Mouse (Mus musculus) liver, postnatal 0 days (tissue): ENCODE results near the gene Man1a2. TPM values are rescaled to one million over a fixed set of nuclear protein-coding genes. Genes with fewer than 3 reads are reported as not detected.

Experiments used
- ATAC-seq: fragments of 200-750 bp; cut with Nextera tagmentation; 2 replicates; pipeline ENCODE4 v1.8.0; 2017; ENCODE audit warnings: mild to moderate bottlenecking, moderate library complexity
- DNase-seq: peaks from one replicate; pipeline ENCODE4 v3.0.0-alpha.2; 2016
- H3K27ac ChIP-seq: fragments of 300-500 bp; sonication (generic); 2 replicates; pipeline ENCODE4 v1.5.1; 2014; ENCODE audit warnings: antibody characterized with exemption, moderate library complexity, mild to moderate bottlenecking, low read depth
- H3K27me3 ChIP-seq: fragments of 300-500 bp; sonication (generic); 2 replicates; pipeline ENCODE4 v1.6.1; 2014; ENCODE audit warnings: low read length, control low read depth, mixed read lengths; ENCODE audit not compliant: insufficient read depth
- H3K36me3 ChIP-seq: fragments of 300-500 bp; sonication (generic); replicated peaks from 2 replicates; pipeline ENCODE4 v1.6.1; 2014; ENCODE audit warnings: mild to moderate bottlenecking, control low read depth, low read length, moderate library complexity, mixed read lengths; ENCODE audit not compliant: insufficient read depth
- H3K4me1 ChIP-seq: fragments of 300-500 bp; sonication (generic); 2 replicates; pipeline ENCODE4 v1.6.1; 2014; ENCODE audit warnings: antibody characterized with exemption, mild to moderate bottlenecking, control low read depth; ENCODE audit not compliant: insufficient read depth
- H3K4me2 ChIP-seq: fragments of 300-500 bp; sonication (generic); 2 replicates; pipeline ENCODE4 v1.6.1; 2014; ENCODE audit warnings: low read depth, mild to moderate bottlenecking, low read length, moderate library complexity, mixed read lengths
- H3K4me3 ChIP-seq: fragments of 300-500 bp; sonication (generic); 2 replicates; pipeline ENCODE4 v1.5.1; 2014; ENCODE audit warnings: low read depth, low read length
- H3K9ac ChIP-seq: fragments of 300-500 bp; sonication (generic); replicated peaks from 2 replicates; pipeline ENCODE4 v1.6.1; 2014; ENCODE audit warnings: mild to moderate bottlenecking, moderate library complexity
- H3K9me3 ChIP-seq: fragments of 300-500 bp; sonication (generic); 2 replicates; pipeline ENCODE4 v1.6.1; 2016; ENCODE audit warnings: mild to moderate bottlenecking, control low read depth, low read length, mixed read lengths
- CTCF ChIP-seq: sonication (generic); IDR thresholded peaks from 2 replicates; pipeline ENCODE4 v1.5.1; 2016; ENCODE audit warnings: antibody characterized with exemption, low read depth
- EP300 ChIP-seq: IDR thresholded peaks from 2 replicates; pipeline ENCODE4 v1.6.1; 2016; ENCODE audit warnings: antibody characterized with exemption, low read depth, mild to moderate bottlenecking
- WGBS: fragments of 180-500 bp; shearing (Covaris S2); extraction: QIAGEN DNeasy Blood & Tissue Kit; methylation state at CpG from one replicate; pipeline ENCODE4 v1.1.7; 2014; ENCODE audit not compliant: insufficient replicate concordance; 5-methylcytosine and 5-hydroxymethylcytosine counted together
- polyA plus RNA-seq: library from polyadenylated mRNA; unstranded; fragments of >200 nt; fragmentation: Nextera tagmentation; extraction: Ambion mirVana; gene quantifications from 2 replicates; pipeline ENCODE4 v1.2.1, GENCODE M21; 2015

Man1a2 gene
- polyA plus RNA-seq, 1 experiment from 2014 or later, result 40.4 TPM

DNA sequence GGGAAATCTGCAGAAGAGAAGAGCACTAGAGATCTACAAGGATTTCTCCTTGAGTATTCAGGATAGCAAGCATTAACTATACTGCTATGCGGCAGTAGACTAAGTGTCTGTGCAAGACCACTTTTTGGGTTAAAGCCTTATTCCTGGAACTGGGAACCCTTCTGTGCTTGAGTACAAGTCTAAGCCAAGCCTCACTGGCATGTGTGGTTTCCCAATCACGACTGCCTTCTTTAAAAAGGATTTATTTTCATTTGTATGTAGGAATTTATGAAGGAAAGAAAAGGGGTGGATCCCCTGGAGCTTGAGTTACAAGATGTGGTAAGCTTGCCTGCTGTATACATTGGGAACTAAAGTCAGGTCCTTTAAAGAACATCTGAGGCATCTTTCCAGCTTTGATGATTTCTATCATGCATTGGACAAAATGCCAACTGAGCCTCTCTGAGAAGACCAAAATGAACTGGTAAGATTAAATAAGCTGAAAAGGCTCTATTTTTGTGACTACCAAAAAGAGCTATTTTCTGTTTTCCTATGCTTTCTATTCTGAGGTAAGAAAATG, 86.0 kb downstream of the Man1a2 start:
- Histone ChIP-seq H3K36me3 (no peaks in the 10 kb centered on the region; the same call in 1 of the 2 replicates), H3K4me1 (no peaks in the 10 kb centered on the region), H3K27ac (no peak overlapping the region), H3K9me3 (no peaks in the 10 kb centered on the region), H3K9ac (no peak overlapping the region), H3K4me2 (no peak overlapping the region), H3K27me3 (no peaks in the 10 kb centered on the region), H3K4me3 (no peak overlapping the region)
- no peak for DNase-seq
- WGBS, result 88% methylated on average over 2 of the region's 2 CpGs
- ATAC-seq, result no peak
- no peak for TF ChIP-seq CTCF
- TF ChIP-seq EP300, result no peak

DNA sequence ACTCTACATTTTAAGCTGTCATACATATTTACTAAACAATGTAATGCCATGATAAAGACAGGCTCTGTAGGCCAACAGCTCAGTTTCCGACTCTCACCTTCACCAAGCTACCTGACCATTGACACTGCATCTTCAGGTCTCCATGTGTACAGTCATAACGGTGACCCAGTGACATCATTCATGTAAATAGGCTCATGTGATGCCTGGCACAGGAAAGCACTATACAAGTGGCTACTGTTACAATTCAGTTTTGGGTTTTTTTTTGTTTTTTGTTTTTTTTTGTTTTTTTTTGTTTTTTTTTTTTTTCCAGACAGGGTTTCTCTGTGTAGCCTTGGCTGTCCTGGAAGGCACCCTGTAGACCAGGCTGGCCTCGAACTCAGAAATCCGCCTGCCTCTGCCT, 94.2 kb downstream of the Man1a2 start:
- Histone ChIP-seq H3K9me3 (no peaks in the 10 kb centered on the region), H3K4me2 (no peak overlapping the region), H3K4me1 (no peaks in the 10 kb centered on the region), H3K36me3 (peaks cover 3% of the 10 kb centered on the region; the same call in 1 of the 2 replicates), H3K4me3 (no peak overlapping the region), H3K9ac (no peak overlapping the region), H3K27ac (no peak overlapping the region), H3K27me3 (no peaks in the 10 kb centered on the region)
- DNase-seq, result no peak
- 88% methylated on average over 4 of the region's 4 CpGs for WGBS
- ATAC-seq, result no peak
- TF ChIP-seq CTCF (no peak), EP300 (no peak)

DNA sequence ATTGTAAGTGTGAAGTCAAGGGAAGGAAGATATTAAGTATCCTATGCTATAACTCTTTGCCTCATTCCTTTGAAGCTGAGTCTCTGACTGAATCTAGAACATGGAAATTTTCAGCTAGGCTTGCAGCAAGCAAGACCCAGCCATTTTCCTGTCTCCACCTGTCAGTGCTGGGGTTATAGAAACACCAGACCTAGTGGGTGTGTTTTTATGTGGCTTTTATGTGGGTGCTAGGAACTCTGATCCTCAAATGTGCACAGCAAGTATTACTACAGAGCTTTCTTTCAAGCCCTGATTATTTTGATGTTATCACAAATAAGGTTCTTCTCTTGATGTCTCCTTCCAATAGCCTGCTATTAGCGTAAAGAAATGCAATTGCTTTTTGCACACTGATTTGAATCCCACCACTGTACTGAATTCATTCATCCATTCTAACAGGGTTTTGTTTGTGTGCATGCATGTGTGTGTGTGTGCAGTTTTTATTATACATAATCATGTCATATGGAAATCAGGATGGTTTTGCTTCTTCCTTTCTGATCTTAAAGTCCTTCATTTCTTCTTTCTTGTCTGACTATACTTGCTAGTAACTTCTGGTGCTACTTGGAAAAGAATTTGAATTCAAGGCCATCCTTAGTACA, 102.5 kb downstream of the Man1a2 start:
- Histone ChIP-seq H3K9ac (no peak overlapping the region), H3K9me3 (no peaks in the 10 kb centered on the region), H3K4me3 (no peak overlapping the region), H3K27me3 (no peaks in the 10 kb centered on the region), H3K27ac (no peak overlapping the region), H3K4me1 (no peaks in the 10 kb centered on the region), H3K4me2 (no peak overlapping the region), H3K36me3 (peaks cover 5% of the 10 kb centered on the region)
- no peak for DNase-seq
- no peak for ATAC-seq
- 82% methylated on average over 1 of the region's 1 CpGs for WGBS
- TF ChIP-seq EP300 (no peak), CTCF (no peak)

DNA sequence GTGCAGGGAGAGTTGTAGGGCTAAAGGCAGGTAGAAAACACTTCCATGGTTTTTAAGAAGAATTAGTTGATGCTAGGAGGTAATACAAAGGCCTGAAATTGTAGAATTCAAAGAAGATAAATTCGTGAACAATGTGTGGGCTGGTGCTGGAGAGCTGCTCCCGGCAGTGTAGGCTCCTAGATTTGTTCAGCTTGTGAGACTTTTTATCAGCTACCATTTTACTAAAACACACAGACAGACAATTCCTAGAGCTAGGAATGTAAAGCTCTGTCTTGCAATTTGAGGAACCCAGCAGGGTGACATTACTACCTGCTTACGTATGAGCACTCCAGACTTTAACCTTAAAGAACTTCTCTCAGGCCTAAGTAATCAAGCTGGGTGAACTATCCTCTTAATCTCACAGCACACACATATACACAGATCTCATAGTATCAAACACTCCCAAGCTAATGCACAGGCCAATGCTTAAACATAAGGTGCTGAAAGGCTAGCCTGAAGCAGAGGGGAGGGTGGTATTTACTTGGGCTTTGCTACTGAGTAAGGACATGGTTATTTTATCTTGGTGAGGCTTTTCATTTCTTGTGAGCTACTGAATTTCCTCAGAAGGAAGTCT, 112.6 kb downstream of the Man1a2 start:
- H3K9ac ChIP-seq, result no peak overlapping the region
- WGBS, result 74% methylated on average over 3 of the region's 3 CpGs
- DNase-seq, result no peak
- no peak for TF ChIP-seq EP300
- TF ChIP-seq CTCF, result no peak
- H3K4me2 ChIP-seq, result no peak overlapping the region
- no peaks in the 10 kb centered on the region for H3K4me1 ChIP-seq
- no peak overlapping the region for H3K4me3 ChIP-seq
- H3K27me3 ChIP-seq, result no peaks in the 10 kb centered on the region
- H3K9me3 ChIP-seq, result no peaks in the 10 kb centered on the region
- no peak for ATAC-seq
- H3K36me3 ChIP-seq, result peaks cover 16% of the 10 kb centered on the region
- no peak overlapping the region for H3K27ac ChIP-seq

DNA sequence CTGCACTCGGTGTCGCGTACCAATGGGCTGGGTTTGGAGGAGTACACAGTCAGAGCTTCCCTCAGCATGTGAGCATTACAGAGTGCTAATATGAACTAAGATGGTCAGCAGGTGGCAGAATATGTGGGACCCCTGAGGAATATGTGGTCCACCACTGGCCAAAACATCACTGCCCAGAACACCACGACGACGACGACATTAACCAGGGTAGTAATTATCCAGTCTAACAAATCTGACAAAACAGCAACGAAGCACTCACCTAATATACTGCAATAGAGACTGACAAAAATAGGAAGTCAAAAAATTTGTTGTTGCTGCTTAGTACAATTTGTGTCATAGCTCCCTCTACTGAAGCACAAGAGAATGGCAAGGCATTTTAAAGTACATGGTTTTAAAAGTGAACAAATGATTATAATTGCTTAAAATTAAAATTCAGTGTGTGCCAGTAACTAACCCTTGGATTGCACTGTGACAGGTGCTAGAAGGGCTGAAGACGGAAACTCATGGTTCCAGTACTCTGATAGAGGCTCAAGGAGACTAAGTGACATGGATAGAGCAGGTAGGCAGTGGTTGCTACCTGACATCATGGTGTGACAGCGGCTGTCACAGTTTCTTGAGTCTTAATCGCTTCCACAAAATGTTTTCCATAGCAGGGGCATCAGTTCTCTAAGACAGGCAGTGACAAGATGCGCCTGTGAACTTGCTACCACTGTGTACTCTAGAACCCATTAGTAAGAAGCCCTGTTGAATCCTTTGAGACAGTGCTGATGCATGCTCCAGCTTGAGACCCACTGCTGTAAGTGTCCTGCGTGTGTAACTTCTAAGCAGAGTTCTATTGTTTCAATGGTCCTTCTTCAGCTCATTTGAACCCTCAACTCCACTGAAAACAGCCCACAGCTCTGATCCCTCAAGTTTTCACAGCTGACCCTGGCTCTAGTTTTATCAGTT, 116.6 kb downstream of the Man1a2 start:
- Histone ChIP-seq H3K4me3 (no peak overlapping the region), H3K4me1 (no peaks in the 10 kb centered on the region)
- no peak for DNase-seq

DNA sequence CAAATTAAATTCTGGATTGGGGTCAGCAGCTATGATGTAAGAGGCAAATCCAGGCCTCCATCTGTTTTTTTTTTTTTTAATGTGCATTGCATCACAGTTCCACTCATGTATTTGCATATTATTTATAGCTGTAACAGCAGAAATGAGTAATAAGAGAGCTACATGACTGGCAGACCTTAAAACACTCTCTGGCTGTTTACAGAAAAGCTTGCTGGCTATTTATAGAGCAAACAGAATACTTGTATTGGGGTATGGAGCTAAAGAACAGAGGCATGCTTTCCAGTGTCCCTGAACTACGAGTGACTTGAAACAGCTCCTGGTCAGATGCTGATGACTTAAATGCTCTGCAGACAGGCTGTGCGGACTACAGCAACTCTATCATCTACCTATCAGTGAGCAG, 121.7 kb downstream of the Man1a2 start:
- Histone ChIP-seq H3K27ac (no peak overlapping the region), H3K4me3 (no peak overlapping the region), H3K9ac (no peak overlapping the region), H3K4me2 (no peak overlapping the region), H3K4me1 (no peaks in the 10 kb centered on the region), H3K9me3 (no peaks in the 10 kb centered on the region), H3K27me3 (no peaks in the 10 kb centered on the region), H3K36me3 (peaks cover 2% of the 10 kb centered on the region; the same call in 1 of the 2 replicates)
- no peak for TF ChIP-seq CTCF
- TF ChIP-seq EP300, result no peak
- no peak for ATAC-seq
- 77% methylated on average over 2 of the region's 2 CpGs for WGBS
- DNase-seq, result no peak

More for the DNA sequence above, 116.6 kb downstream of the Man1a2 start:
- H3K27me3 ChIP-seq, result no peaks in the 10 kb centered on the region
- WGBS, result 79% methylated on average over 13 of the region's 13 CpGs
- no peak overlapping the region for H3K27ac ChIP-seq
- no peak overlapping the region for H3K4me2 ChIP-seq
- TF ChIP-seq CTCF (peak; percentile 77), EP300 (no peak)
- ATAC-seq, result no peak
- H3K9ac ChIP-seq, result no peak overlapping the region
- no peaks in the 10 kb centered on the region for H3K9me3 ChIP-seq
- H3K36me3 ChIP-seq, result peaks cover 2% of the 10 kb centered on the region; the same call in 1 of the 2 replicates
